Comparison of ENCODE assay signal across 8 mouse cellular contexts in the genomic region with DNA sequence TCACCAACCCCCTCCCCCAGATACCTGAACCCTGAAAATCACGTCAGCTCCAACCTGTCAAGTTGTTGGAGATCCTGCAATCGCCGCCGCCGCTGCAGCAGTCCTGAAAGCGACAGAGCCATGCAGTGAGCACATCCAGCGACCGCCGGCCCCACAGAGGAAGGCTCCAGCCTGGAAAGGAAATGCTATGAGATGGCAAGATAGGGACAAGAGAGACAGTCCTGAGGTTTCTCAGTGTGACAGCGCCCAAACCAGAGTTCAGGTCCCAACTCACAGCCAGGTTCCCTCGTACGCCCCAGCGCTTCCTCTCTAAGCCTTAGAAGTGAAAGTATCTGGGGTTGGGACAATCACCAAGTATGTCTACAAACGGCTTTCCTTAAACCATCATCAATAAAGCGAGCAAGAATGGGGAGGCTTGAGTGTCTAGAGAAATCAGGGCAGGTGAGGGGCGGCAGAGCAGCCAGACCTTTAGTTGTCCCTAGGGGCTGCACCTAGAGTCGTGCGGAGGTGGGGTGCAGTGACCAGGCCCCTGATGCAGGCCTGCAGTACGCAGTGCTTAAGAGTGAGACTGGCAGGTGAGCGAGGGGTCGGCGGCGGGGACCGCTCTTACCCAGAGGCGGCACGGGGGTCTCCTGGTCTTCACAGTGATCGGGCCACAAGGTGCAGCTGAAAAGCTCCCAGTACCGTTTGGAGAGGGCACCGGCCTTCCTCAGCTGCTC. TPM values are rescaled to one million over a fixed set of nuclear protein-coding genes. Genes with fewer than 3 reads are reported as not detected.
DNase-seq lines count a peak whose midpoint lies in the region; ATAC-seq and TF ChIP-seq lines count a peak whose summit lies in the region.

No protein-coding gene starts in this region.

- no peak for TF ChIP-seq EP300 in liver, embryonic 14.5 days (IDR thresholded peaks at IDR 0.05; ENCODE audit: low read depth)

- no peaks in the 10 kb centered on the region for H3K36me3 ChIP-seq in hindbrain, embryonic 15.5 days
- no peaks in the 10 kb centered on the region for H3K36me3 ChIP-seq in liver, embryonic 14.5 days (replicated peaks; ENCODE audit: control insufficient read depth, insufficient read depth, low read depth)

- H3K9me3 ChIP-seq in hindbrain, embryonic 15.5 days, result no peaks in the 10 kb centered on the region
- no peaks in the 10 kb centered on the region for H3K9me3 ChIP-seq in liver, embryonic 14.5 days (ENCODE audit: control insufficient read depth, low read length)

- TF ChIP-seq CTCF in liver, embryonic 14.5 days (IDR thresholded peaks at IDR 0.05; ENCODE audit: low read depth), result no peak

- peaks cover 12% of the 10 kb centered on the region; the same call in 1 of the 2 replicates for H3K27me3 ChIP-seq in hindbrain, embryonic 15.5 days
- no peaks in the 10 kb centered on the region for H3K27me3 ChIP-seq in liver, embryonic 14.5 days (ENCODE audit: control insufficient read depth, insufficient read depth, low read length)

- 2% methylated on average over 29 of the region's 29 CpGs for WGBS in hindbrain, embryonic 15.5 days
- WGBS in liver, embryonic 14.5 days (ENCODE audit: insufficient replicate concordance), result 2% methylated on average over 29 of the region's 29 CpGs

- H3K9ac ChIP-seq in hindbrain, embryonic 15.5 days, result peak overlapping the region; percentile 51
- H3K9ac ChIP-seq in liver, embryonic 14.5 days (replicated peaks), result peak overlapping the region; percentile 49

- ATAC-seq in erythroid progenitor cell, adult 5-6 weeks (replicated peaks; ENCODE audit: low FRiP score, poor library complexity, severe bottlenecking), result peak; percentile 40
- no peak for ATAC-seq in hindbrain, embryonic 15.5 days (ENCODE audit: low FRiP score, low read depth)
- peak; percentile 40; the same call in 1 of the 2 replicates for ATAC-seq in liver, embryonic 14.5 days (ENCODE audit: insufficient read depth)

- H3K27ac ChIP-seq in hindbrain, embryonic 15.5 days (replicated peaks), result no peak overlapping the region
- H3K27ac ChIP-seq in liver, embryonic 14.5 days, result no peak overlapping the region

- H3K4me3 ChIP-seq in hindbrain, embryonic 15.5 days, result peak overlapping the region; percentile 51
- peak overlapping the region; percentile 68 to 80 for H3K4me3 ChIP-seq in liver, embryonic 14.5 days (ENCODE audit: insufficient read depth in 1 of 2, low read depth in 2 of 2, low read length in 2 of 2)

- H3K4me2 ChIP-seq in hindbrain, embryonic 15.5 days, result peak overlapping the region; percentile 97
- H3K4me2 ChIP-seq in liver, embryonic 14.5 days (ENCODE audit: low read depth), result peak overlapping the region; percentile 91

- DNase-seq in A20 (ENCODE audit: low read depth, low spot score) (peak; percentile 72), NIH3T3 (ENCODE audit: low read depth) (peak; percentile 46)
- DNase-seq in liver, embryonic 14.5 days (ENCODE audit: low read depth in 3 of 3, low spot score in 3 of 3), result no peak
- DNase-seq in neural tube, embryonic 10.5 days (ENCODE audit: extremely low spot score, low spot score), result peak; percentile 59
- DNase-seq in thymus, postnatal 4 days, result peak; percentile 64
- DNase-seq in layer of hippocampus, adult 9-11 months, result no peak

- H3K4me1 ChIP-seq in hindbrain, embryonic 15.5 days (replicated peaks), result peaks cover 17% of the 10 kb centered on the region
- peaks cover 0 to 3% of the 10 kb centered on the region in 2 experiments; a peak in 2 of 4 replicates for H3K4me1 ChIP-seq in liver, embryonic 14.5 days (replicated peaks; ENCODE audit: control insufficient read depth in 2 of 2, insufficient read depth in 2 of 2, low read length in 1 of 2)

RNA-seq across cellular contexts. Expression of a gene that starts 0.5 kb away (rescaled TPM):
- 3.2 and 5.4 TPM in 2 replicates for total RNA-seq in erythroid progenitor cell, adult 5-6 weeks (2015; ENCODE audit: low replicate concordance)
- 4.1 and 10.4 TPM in 2 replicates for total RNA-seq in erythroid progenitor cell, adult 5-6 weeks (2017; ENCODE audit: low replicate concordance)
- polyA plus RNA-seq in hindbrain, embryonic 15.5 days (2015; fragmentation: Nextera tagmentation; extraction: Ambion mirVana), result 3.4 and 4.1 TPM in 2 replicates
- 1.7 and 2.2 TPM in 2 replicates for polyA plus RNA-seq in liver, embryonic 14.5 days (2012; rRNA removed)
- 3.0 and 3.4 TPM in 2 replicates for polyA plus RNA-seq in liver, embryonic 14.5 days (2014; fragmentation: Nextera tagmentation; extraction: Ambion mirVana)

RNA-seq across cellular contexts. Expression of a gene that starts 45.3 kb away (rescaled TPM):
- 23.9 and 25.6 TPM in 2 replicates for total RNA-seq in erythroid progenitor cell, adult 5-6 weeks (2015; ENCODE audit: low replicate concordance)
- total RNA-seq in erythroid progenitor cell, adult 5-6 weeks (2017; ENCODE audit: low replicate concordance), result 39.8 and 41.6 TPM in 2 replicates
- 29.2 and 32.7 TPM in 2 replicates for polyA plus RNA-seq in hindbrain, embryonic 15.5 days (2015; fragmentation: Nextera tagmentation; extraction: Ambion mirVana)
- polyA plus RNA-seq in liver, embryonic 14.5 days (2012; rRNA removed), result 5.2 and 7.5 TPM in 2 replicates
- polyA plus RNA-seq in liver, embryonic 14.5 days (2014; fragmentation: Nextera tagmentation; extraction: Ambion mirVana), result 9.9 and 11.1 TPM in 2 replicates

Comparison
In these comparisons a context has a peak if more than half of its experiments do, and no peak if none do; other contexts are left out.
1. DNase-seq: peak in A20 (single experiment), NIH3T3 (single experiment), neural tube, embryonic 10.5 days (single experiment) and thymus, postnatal 4 days (single experiment); none in liver, embryonic 14.5 days (0 of 3) and layer of hippocampus, adult 9-11 months (single experiment).